Mouse (Mus musculus): ENCODE results near the gene Pcdh8.

Gene Pcdh8

DNA sequence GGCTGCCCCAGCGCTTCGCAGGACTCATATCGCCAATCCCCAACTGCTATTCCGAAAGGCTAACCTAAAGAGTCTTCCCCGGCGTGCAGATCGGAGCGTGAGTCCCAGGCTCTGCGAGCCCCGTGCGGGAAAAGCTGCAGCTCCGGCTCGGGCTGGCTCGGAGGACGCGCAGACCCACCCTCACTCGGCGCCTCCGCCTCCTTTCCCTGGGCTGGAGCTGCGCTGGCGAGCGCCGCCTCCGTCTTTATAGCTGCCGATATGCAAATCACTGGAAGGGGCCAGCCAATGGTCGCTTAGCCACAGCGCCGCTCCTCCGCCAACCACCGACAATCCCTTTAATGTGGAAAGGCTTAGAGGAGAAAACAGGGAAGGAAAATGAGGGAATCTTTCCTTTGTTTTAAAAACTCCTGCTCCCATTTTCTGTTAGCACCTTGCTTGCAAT, at the start of gene Pcdh8:
Pcdh8 (minus strand) TSS at position 219 of the 442 bp plus-strand sequence.
- no peak for DNase-seq (ENCODE audit: low read depth)

DNA sequence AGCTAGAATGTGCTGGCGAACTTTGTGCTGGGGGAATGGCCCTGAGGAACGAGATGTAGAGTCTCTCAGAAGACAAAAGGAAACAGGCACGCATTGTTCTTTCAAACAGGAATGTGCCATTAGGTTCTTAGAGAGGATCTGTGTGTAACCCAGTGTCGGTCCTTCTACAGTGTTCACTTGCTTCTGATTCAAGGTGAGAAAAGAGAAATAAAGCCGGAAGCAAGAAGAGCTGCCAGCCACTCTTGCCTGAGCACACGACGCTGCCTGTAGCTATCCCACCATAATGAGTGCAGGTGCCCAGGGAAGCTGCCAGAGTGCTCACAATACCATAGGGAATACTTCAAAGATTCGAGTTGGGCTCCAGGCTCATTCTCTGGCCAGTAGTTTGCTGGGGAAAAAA, 43.6 kb upstream of the Pcdh8 start:
- DNase-seq (ENCODE audit: low read depth): no peak

DNA sequence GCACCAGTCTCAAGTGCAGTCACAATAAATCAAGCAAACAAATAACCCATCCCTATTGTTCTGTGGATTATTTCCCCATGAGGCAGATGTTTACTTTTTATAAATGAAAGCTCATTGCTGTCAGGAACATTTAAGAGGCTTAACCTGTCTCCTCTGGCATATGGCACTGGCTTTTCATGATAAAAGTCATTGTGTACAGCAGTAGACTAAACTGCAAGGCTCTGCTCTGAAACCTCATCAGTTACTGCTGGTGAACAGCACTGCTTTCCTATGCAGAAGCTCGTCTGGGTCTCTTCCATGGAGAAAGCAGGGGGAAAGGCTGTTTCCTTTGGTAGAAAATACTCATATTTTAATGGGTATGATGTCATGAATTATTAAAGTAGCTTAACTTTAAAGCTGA, 43.0 kb upstream of the Pcdh8 start:
- no peak for DNase-seq (ENCODE audit: low read depth)

DNA sequence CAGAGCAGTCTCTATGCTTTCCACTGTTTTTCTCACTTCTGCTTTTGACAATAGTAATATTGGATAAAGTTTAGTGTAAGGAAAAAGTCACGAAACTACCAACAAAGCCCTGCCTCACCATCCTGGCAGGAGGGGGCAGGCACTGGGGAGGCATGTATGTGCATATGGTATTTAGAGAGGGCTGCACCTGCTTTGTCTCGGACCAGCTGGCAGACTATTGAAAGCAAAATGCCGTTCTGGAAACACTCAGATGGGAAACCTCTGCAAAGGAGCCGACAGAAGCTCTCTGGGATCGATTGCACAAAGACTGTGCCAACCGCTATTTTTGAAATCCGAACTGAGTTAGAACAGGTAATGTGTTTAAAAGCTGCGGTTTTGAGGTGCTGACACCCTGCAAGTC, 22.1 kb upstream of the Pcdh8 start:
- DNase-seq (ENCODE audit: low read depth): no peak

DNA sequence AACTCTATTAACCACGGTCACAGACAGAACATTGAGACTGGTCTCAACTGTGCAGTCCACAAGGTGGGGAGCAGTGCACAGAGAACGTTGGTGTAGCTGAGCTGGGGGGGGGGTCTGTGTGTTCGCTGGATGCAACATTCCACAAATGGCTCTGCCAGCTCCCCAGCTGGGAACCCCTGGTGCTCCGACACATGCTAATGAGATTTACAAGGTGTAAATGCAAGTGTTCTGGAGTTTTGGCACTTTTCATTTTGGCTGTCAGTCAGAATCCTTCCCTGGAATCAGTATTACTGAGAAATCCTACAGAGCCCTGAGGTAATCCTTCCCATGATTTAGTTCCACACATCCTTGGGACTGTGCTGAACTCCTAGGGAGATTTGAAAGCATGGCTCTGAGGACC, 18.4 kb upstream of the Pcdh8 start:
- DNase-seq (ENCODE audit: low read depth): no peak

DNA sequence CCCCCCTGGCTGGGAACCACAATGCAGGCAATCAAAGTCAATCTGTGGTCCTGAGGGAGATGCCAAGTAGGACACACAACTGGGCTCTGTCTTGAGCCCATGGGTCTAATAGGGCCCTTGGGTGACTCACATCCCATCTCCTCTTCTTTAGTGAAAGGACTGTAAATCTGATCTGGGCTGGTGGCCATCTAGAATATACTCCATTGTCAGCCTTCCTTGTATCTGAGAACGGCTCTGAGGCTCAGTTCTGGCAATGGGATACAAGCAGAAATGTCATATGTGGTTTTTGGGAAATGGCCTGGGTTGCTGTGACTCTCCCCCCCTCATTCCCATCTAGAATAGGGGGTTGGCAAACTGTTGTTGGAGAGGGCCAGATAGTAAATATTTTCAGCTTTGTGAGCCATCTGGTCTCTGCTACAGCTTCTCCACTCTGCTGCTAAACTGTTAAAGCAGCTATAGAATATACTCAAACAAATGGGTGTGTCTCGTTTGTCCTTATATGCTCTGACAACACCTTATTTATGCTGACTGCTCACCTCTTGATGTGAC, 17.6 kb upstream of the Pcdh8 start:
- no peak for DNase-seq (ENCODE audit: low read depth)

DNA sequence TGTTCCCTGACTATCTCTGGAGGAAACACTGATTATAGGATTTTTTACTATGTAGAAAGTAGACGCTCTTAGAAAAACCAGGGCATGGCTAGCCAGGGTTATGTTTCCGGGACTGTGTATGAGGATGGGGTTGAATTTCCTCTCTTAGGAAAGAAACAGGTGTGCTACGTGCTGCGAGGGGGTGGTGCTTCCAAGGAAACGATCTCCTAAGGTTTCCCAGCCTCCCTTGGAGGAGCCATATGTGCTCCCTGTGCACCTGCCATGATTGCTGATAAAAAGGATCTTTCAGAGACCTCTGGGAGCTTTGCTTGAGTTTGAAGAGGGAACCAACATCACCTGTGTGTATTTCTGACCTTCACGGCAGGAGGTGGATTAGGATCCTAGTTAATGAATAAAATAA, 16.8 kb upstream of the Pcdh8 start:
- DNase-seq (ENCODE audit: low read depth): no peak

DNA sequence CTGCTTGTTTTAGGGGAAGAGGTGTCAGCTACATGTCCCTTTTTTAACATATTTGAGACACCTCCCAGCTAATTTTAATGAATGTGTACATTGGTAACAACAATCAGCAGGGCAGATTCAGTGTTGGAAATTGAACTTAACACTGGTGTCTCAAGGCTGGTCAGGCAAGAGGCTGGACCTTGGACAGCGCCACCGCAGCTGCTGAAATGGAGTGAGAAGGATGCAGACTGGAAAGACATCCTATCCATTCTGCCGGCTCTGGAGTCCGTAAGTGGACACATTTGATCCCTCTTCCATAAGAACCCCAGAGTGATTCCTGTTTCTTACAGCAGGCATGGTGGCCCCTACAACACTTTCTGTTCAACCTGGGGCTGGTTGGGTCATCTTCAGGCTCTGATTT, 14.3 kb upstream of the Pcdh8 start:
- peak; percentile 30 for DNase-seq (ENCODE audit: low read depth)

DNA sequence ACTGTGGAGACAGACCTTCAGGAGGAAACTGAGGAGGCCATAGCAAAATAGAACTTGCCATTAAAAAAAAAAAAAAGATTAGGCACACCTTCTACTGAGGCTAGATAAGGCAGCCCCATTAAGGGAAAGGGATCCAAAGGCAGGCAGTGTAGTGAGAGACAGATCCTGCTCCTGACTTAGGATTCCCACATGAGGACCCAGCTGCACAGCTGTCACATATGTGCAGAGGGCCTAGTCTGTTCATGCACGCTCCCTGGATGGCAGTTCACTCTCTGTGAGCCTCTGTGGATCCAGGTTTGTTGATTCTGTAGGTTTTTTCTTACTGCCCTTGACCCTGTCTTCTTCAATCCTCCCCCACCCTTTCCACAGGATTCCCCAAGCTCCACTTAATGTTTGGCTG, 9.8 kb upstream of the Pcdh8 start:
- no peak for DNase-seq (ENCODE audit: low read depth)

DNA sequence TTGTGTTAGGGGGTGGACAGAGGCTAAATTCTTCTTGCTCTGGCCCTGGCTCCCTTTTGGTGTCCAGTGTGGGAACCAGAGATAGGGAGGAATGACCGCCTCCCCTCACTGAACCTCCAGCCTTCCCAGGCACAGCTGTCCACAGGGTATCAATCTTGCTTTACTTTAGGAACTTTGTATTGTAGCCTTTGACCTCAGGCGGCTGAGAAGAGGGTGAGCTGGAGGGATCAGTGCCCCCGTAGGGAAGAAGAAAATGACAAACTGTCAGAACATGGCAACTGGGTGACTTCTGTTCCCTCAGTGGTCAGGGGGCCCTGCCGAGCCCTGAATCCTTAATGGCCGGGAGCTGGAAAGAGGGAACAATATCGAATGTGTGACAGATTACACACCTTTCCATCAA, 9.2 kb upstream of the Pcdh8 start:
- DNase-seq (ENCODE audit: low read depth): no peak

DNA sequence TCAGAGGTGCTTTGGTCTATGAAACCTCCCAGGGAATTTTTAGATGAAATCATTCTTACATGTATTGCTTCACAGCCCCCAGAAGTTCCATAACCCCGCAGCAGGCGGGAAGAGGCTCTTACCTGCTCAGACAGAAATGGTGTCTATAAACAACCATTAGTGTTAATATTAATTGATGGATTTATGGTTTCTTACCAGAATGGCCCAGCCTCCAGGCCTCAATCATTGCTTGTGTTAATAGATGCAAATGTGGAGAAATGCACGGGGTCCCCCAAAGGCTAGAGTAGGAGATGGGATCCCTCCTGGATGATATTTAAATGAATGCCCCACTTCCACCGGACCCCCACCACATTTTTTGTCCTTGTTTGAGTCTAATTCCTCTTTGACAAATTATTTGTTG, 8.7 kb upstream of the Pcdh8 start:
- no peak for DNase-seq (ENCODE audit: low read depth)

DNA sequence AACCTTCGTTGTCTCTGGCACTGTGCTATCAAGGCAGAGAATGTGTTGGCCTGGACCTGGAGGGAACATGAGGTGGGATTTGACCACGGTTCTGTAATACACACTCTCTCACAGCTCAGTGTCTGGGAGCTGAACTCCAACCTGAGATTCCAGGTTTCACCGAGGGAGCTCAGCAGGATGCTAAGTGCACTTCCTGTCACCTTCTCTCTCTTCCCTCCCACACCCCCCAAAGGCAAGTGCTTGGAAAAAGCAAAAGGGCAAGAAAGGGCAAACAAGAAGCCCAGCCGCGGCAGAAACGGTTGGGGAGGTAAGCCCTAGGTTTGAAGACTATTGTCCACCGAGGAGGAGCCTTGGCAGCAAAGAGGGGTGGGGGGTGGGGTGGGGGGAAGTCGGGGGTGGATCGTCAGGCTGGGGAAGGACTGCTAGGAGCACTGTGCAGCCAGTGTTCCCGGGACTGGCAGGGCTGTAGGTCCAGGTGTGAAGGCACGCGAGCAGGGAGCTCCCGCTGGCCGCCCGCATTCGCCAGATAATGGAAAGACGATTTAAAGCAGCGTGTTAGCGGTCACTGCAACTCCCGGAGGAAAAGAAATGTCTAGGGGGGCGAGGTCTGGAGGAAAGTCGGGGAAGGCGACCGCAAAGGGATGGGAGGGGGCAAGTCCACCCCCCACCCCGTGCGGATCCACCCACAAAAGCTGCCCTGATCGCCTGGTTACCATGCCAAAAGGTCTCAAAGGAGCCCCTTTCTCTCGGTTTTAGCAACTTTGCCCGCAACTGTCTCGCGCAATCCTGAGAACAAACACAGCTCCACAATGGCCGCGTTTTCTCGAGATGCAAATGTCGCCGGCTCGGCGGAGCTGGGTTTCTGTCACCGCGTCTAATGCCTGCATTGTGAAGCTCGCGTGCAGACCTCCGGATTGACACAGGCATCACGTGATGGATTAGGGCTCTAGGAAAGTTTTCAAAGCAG, 2.6 kb upstream of the Pcdh8 start:
- DNase-seq (ENCODE audit: low read depth): no peak

DNA sequence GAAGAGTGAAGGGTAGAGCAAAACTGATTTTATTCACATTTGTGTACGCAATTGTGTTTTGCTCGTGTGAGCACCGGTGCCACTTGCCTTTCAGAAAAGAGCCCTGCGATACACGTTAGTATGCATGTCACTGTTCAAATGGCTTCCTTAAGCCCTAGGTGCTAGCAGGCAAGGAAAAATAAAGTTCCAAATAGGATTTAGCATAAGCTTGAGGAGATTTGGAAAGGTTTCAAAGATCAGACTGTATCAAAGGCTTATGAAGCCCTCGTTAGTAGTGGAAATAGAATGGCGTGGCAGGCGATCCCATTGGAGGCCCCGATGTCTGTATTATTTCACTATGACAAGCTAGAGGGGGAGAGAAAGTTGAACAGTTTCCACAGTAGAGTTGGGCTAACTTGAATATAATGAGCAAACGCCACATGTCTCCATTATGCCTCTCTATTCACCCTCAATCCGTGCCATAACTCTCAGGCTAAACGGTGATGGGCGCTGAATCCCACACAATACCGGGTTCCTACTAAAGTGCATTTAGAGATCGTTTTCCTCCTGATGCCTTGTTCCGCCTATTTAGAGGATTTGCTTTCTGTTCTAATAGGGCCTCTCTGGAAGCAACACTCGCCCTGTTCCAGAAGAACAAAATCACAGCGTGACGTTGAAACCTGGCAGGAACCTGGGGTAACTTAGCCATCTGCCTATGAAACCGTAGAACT, 845 bp upstream of the Pcdh8 start:
- no peak for DNase-seq (ENCODE audit: low read depth)

DNA sequence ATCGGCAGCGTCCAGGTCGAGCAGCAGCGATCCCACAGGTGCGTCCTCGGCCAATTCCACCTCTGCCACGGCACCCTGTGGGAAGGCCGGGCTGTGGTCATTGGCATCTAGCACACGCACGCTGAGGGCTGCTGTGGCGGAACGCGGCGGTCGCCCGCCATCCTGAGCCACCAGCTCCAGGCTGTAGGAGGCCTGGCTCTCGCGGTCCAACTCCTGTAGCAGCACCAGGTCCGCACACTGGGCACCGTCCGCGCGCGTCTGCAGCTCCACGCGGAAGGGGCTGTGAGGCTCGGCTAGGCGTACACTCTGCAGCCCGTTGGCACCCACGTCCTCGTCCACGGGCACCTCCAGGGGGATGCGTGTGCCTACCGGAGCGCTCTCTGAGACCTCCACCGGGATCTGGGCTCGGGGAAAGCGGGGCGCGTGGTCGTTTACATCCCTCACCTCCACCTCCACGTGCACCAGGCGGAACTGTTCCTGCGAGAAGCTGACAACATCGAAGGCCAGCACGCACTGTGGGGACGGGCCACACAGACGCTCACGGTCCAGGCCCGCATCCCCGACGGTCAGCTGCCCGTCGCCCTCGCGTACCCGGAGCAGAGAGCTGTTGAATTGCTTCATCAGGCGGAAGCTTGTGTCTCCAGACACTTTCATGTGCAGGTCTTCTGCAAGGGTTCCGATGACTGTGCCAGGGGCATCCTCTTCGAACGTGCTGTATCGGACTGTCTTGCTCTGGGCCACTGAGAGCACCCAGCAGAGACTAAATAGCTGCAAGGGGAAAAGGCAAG, 612 bp downstream of the Pcdh8 start:
- DNase-seq (ENCODE audit: low read depth): no peak

DNA sequence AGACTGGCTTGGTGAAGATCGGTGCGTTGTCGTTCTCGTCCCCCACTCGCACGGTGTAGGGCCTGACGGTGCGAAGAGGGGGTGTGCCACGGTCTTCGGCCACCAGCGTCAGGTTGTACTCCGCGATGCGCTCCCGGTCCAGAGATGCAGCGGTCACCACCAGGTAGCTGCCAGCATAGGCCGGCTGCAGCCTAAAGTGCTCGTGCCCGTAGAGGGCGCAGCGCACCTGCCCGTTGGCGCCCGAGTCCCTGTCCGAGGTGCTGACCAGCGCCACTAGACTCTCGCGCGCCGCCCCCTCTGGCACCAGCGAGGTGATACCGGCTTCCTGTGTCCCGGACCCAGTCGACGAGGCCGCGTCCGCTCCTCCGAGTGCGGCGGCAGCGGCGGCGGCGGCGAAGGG, 1.5 kb downstream of the Pcdh8 start:
- DNase-seq (ENCODE audit: low read depth): no peak

DNA sequence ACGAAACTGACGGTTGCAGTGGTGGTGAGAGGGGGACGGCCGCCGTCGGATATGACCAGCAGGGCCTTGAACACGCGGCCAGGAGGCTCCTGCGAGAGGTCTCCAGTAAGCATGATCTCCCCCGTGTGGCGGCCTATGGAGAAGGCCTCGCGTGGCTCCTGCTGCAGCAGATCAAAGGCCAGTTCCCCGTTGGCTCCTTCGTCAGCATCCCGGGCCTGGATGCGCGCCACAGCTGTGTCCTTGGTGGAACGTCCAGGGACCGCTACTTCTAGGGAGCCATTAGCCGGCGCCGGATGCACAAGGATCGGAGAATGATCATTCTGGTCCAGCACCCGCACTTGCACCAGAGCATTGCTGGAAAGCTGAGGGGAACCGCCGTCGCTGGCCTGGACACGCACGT, 2.1 kb downstream of the Pcdh8 start:
- DNase-seq (ENCODE audit: low read depth): no peak

DNA sequence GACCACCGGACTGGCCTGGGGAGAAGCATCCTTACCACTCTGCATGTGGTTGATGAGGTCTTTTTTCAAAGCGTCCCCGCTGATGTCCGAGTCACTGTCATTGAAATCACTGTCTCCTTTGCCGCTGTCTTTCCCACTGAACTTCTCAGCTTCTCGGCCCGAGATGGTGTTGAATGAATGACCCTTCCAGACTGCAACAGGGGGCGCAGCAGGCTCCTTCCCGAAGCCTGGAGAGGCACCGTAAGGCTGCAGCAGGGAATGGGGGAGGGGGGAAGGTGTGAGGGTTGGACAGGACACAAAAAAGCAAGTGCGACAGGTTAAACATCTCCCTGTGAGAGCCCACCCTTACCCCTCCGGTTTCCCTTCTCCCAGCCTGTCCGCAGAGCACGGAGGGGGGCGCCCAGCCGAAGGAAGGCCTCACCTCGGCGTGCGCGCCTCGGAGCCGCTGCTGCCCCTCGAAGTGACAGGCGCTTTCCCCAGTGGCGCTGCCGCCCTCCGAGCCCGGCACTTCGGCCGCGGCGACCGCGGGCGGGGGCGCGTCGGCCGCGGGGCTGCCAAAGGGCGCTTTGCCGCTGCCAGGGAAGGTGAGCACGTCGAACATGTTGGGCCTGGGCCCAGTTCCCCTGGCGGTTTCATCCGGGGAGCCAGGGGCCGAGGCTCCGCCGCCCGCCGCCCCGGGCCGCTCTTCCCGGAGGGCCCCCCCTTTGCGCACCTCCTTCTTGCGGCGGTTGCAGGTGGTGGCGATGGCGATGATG, 2.9 kb downstream of the Pcdh8 start:
- no peak for DNase-seq (ENCODE audit: low read depth)

DNA sequence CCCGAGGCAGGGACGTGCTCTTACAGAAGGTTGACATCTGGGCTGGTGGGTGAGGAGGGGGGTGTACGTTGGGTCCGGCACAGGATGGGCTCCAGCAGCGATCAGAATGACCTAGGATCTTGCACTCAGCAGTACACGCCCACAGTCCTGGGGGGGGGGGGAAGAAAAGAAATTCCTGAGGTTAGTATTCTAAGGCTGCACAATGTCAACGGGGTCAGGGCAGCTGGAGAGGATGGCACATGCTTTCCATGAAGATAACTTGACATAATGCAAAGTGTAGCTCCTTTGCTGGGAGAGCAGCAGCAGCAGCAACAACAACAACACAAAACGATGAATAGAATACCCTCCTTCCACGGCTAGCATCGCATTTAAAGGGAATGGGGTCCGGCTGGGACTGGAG, 3.5 kb downstream of the Pcdh8 start:
- DNase-seq (ENCODE audit: low read depth): no peak

DNA sequence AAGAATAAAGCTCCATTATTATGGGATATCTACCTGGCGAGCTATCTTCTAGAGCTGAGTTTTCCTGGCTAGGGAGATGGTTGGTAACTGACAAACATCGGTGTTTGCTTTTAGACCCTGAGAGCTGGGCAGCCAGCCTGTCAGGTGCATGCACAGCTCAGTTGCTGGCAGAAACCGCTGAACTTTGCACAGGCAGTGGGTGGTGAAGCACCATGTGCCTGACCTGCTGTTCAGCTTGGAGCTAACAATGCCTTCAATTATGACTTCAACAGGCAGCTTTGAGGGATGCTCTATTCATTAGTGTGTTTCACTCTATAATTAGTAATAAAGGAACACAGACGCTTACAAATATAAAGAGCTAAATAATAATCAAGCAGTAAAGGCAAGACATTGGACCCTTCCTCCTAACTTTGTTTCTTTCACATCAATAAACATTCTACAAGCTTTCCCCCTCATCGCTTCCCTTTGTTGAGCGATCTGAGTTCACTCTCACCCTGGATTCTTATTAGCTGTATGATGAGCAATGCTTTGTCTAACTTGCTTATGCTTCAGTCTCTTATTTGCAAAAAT, 5.8 kb downstream of the Pcdh8 start:
- no peak for DNase-seq (ENCODE audit: low read depth)

DNA sequence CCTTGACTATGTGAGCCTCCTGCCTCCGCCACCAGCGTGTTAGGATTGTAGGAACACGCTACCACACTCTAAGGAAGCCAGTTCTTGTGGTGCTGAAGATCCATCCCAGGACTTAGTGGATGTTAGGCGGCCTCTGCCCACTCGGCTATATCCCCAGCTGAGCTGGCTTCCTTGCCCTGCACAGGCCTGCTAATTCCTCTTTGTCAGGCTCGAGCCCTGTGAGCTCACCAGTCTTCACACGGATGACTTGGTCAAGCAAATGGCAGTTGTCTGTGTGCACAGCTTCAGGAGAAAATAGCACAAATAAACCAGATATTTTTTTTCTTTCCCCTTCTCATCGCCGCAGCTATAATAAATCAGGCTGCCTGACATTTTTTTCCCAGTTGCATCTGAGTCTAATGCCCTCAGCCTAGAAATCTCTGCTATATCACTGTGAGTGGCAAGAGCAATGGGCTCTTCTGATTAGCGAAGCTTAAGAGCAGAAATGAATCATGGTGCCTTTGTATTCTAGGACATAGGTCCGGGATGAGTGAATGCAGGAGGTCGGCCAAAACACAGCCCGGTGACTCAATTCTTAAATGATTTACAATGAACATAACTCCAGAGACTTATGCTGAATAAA, 16.4 kb downstream of the Pcdh8 start:
- DNase-seq (ENCODE audit: low read depth): peak; percentile 5

DNA sequence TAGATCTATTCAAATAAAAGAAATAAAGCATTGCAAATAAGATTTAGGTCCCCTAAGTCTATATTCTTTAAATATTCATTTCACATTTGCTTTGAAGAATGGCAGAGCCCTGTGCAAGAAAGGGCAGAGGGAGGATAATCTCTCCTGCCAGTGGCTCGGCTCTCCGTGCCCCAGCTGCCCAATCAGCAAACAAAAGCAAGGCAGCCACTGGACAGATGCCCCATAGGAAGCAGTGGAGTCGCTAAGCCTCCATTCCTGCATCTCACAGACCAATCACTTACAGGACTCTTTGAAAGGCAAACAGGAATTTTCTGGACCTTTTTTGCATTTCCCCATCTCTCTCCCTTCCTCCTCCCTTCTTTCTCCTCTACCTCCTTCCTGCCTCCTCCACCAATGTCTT, 17.0 kb downstream of the Pcdh8 start:
- DNase-seq (ENCODE audit: low read depth): no peak
